Mouse (Mus musculus): Measurements from ENCODE around the gene Vasp. TPM values are rescaled to one million over a fixed set of nuclear protein-coding genes. Genes with fewer than 3 reads are reported as not detected.

Gene Vasp
- polyA plus RNA-seq, 1 experiment from 2014 or later = 32.7 TPM

DNA sequence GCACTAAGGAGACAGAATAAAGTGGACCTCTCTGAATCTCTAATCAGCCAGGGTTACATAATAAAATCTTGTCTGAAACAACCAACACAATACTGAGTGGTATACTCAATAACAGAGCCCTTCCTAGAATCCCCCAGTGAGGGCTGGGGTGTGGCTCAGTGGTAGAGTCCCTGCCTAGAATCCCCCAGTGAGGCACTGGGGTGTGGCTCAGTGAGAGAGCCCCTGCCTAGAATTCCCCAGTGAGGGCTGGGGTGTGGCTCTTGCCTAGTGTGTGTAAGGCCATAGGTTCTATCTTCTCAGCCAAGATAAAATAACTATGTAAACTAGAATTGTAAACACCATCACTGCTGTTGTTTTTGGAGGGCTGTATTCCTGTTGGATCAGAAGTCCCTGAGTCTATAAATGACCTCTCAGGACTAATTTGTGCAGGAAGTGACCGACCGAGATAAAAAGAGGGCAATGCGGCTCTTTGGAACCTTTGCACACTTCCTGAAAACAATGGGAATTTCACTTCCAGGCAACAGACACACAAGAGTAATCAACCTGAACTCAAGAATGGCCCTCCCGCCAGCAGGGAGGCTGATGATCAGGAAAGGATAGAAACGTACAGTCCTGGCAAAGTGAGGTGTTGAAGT is 60.5 kb downstream of the Vasp start:
- Histone ChIP-seq H3K27ac (no peak overlapping the region), H3K27me3 (peaks cover 25% of the 10 kb centered on the region), H3K4me1 (peaks cover 9% of the 10 kb centered on the region), H3K9me3 (replicated peaks) (peaks cover 4% of the 10 kb centered on the region; the same call in 1 of the 2 replicates), H3K9ac (no peak overlapping the region), H3K36me3 (ENCODE audit: poor library complexity, severe bottlenecking) (peaks cover 1% of the 10 kb centered on the region), H3K4me2 (no peak overlapping the region), H3K4me3 (no peak overlapping the region)
- 70% methylated on average over 5 of the region's 5 CpGs for WGBS
- ATAC-seq = no peak

DNA sequence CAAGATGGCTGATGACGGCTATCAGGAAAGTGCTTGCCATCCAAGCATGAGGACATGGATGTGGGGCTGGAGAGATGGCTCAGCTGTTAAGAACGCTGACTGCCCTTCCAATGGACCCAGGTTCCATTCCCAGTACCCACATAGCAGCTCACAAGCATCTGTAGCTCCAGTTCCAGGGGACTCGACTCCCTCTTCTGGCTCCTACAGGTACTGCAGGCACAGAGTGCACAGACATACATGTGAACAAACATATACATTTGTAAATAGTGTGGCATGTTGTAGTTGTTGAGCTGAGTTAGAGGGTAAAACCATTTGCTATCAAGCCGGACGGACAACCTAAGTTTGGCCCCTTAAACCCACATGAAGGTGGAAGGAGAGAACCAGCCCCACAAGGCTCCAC is 61.6 kb downstream of the Vasp start:
- WGBS = 94% methylated on average over 5 of the region's 5 CpGs
- peaks cover 4% of the 10 kb centered on the region; the same call in 1 of the 2 replicates for H3K9me3 ChIP-seq (replicated peaks)
- no peak overlapping the region for H3K27ac ChIP-seq
- no peak for ATAC-seq
- peaks cover 12% of the 10 kb centered on the region for H3K36me3 ChIP-seq (ENCODE audit: poor library complexity, severe bottlenecking)
- H3K9ac ChIP-seq = no peak overlapping the region
- H3K4me3 ChIP-seq = no peak overlapping the region
- H3K27me3 ChIP-seq = peaks cover 25% of the 10 kb centered on the region
- peaks cover 9% of the 10 kb centered on the region for H3K4me1 ChIP-seq
- no peak overlapping the region for H3K4me2 ChIP-seq

DNA sequence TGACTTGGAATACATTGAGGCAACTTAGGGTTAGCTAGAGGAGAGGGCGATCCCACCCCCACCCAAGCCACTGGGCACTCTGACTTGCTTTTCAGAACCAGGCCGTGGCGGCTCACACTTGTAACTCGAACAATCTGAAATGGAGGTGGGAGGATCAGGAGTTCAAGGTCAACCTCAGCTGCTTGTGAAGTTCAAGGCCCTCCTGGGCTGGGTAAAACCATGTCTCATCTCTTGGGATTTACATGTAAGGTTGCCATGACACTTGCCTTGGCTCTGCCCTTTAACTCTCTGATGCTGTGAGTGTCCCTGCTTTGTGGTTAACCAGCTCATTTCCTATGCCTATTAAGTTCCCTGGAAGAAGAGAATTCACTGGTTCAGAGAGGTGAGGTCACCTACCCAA is 62.1 kb downstream of the Vasp start:
- 81% methylated on average over 4 of the region's 4 CpGs for WGBS
- peaks cover 18% of the 10 kb centered on the region for H3K36me3 ChIP-seq (ENCODE audit: poor library complexity, severe bottlenecking)
- H3K4me1 ChIP-seq = peaks cover 9% of the 10 kb centered on the region
- peaks cover 4% of the 10 kb centered on the region; the same call in 1 of the 2 replicates for H3K9me3 ChIP-seq (replicated peaks)
- no peak overlapping the region for H3K27ac ChIP-seq
- H3K27me3 ChIP-seq = peaks cover 25% of the 10 kb centered on the region
- no peak overlapping the region for H3K9ac ChIP-seq
- no peak overlapping the region for H3K4me3 ChIP-seq
- no peak for ATAC-seq
- no peak overlapping the region for H3K4me2 ChIP-seq

DNA sequence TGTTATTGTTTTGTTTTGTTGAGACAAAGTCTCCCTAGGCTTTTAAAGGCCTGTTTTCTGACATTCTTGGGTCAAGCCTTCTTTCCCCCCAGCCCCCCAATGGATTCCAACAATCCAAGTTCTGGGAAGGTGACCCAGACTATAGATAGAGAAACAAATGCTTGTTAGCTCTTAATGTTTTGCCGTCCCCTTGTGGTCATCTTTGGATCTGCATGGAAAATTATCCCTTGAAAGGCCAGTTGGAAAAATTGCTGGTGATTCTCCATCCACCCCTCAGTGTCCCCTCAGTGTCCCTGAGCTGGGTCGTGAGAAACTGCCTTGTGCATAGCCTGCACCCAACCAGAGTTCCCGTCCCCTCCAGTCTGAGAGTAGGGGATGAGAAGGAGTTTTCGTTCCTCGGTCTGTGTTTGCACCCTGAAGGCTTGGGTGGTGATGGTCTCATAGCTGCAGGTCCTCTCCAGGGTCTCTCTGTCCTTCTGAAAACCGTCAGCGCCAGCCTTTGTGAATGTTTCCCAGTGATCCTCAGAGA is 62.6 kb downstream of the Vasp start:
- Histone ChIP-seq H3K4me2 (no peak overlapping the region), H3K9me3 (replicated peaks) (peaks cover 4% of the 10 kb centered on the region; the same call in 1 of the 2 replicates), H3K36me3 (ENCODE audit: poor library complexity, severe bottlenecking) (peaks cover 22% of the 10 kb centered on the region), H3K9ac (no peak overlapping the region), H3K27ac (no peak overlapping the region), H3K27me3 (peaks cover 22% of the 10 kb centered on the region), H3K4me1 (peaks cover 9% of the 10 kb centered on the region), H3K4me3 (no peak overlapping the region)
- no peak for ATAC-seq
- 52% methylated on average over 7 of the region's 7 CpGs for WGBS

DNA sequence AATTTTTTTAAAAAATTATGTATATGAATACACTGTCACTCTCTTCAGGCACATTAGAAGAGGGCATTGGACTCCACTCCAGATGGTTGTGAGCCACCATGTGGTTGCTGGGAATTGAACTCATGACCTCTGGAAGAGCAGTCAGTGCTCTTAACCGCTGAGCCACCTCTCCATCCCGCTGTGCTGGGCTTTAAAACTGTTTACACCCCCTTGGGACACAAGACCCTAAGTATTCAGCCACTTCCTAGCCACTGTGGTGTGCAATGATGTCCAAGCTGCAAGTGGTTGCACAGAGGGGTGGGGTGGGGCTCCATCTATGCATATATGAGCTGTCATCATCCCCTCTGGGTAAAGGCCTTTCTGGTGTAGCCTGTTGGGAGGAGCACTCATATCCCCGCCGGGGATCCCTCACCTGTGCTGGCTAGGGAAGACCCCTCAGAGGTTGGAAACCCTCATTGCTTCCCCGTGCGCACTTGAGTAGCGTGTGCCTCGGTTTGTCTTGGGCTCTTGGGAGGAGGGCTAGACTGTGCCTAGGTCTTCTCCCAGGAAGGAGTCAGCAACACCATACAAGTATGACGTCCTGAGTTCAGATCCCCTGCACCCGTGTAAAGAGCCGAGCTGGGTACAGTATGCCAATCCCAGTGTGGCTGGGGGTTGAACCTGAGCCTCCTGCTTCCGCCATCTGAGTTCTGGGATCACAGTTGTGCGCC is 63.3 kb downstream of the Vasp start:
- H3K9ac ChIP-seq = no peak overlapping the region
- peaks cover 4% of the 10 kb centered on the region; the same call in 1 of the 2 replicates for H3K9me3 ChIP-seq (replicated peaks)
- H3K4me3 ChIP-seq = no peak overlapping the region
- WGBS = 85% methylated on average over 13 of the region's 13 CpGs
- H3K36me3 ChIP-seq (ENCODE audit: poor library complexity, severe bottlenecking) = peaks cover 26% of the 10 kb centered on the region
- no peak overlapping the region for H3K27ac ChIP-seq
- H3K4me1 ChIP-seq = peaks cover 9% of the 10 kb centered on the region
- no peak for ATAC-seq
- peaks cover 21% of the 10 kb centered on the region for H3K27me3 ChIP-seq
- H3K4me2 ChIP-seq = no peak overlapping the region

Other genes starting within 250 kb of the Vasp start
- not detected in 2 replicates for gene Foxa3, start 248.3 kb downstream of the Vasp start, polyA plus RNA-seq (2015; fragmentation: Nextera tagmentation; extraction: Ambion mirVana)
- 34.3 and 36.7 TPM in 2 replicates for gene Sympk, start 247.4 kb downstream of the Vasp start, polyA plus RNA-seq (2015; fragmentation: Nextera tagmentation; extraction: Ambion mirVana)
- gene Rsph6a, start 217.1 kb downstream of the Vasp start, polyA plus RNA-seq (2015; fragmentation: Nextera tagmentation; extraction: Ambion mirVana) = not detected in 2 replicates
- gene Dmwd, start 195.6 kb downstream of the Vasp start, polyA plus RNA-seq (2015; fragmentation: Nextera tagmentation; extraction: Ambion mirVana) = 20.6 and 22.6 TPM in 2 replicates
- 8.3 and 9.4 TPM in 2 replicates for gene Dmpk, start 188.0 kb downstream of the Vasp start, polyA plus RNA-seq (2015; fragmentation: Nextera tagmentation; extraction: Ambion mirVana)
- 3.5 and 4.1 TPM in 2 replicates for gene Six5, start 177.2 kb downstream of the Vasp start, polyA plus RNA-seq (2015; fragmentation: Nextera tagmentation; extraction: Ambion mirVana)
- gene Gm4969, start 153.4 kb downstream of the Vasp start, polyA plus RNA-seq (2015; fragmentation: Nextera tagmentation; extraction: Ambion mirVana) = 1.2 and 1.4 TPM in 2 replicates
- 19.1 and 22.2 TPM in 2 replicates for gene Fbxo46, start 152.0 kb downstream of the Vasp start, polyA plus RNA-seq (2015; fragmentation: Nextera tagmentation; extraction: Ambion mirVana)
- 16.5 and 17.7 TPM in 2 replicates for gene Qpctl, start 122.5 kb downstream of the Vasp start, polyA plus RNA-seq (2015; fragmentation: Nextera tagmentation; extraction: Ambion mirVana)
- gene Snrpd2, start 122.1 kb downstream of the Vasp start, polyA plus RNA-seq (2015; fragmentation: Nextera tagmentation; extraction: Ambion mirVana) = 159 and 164 TPM in 2 replicates
- 5.2 and 6.6 TPM in 2 replicates for gene Gipr, start 105.7 kb downstream of the Vasp start, polyA plus RNA-seq (2015; fragmentation: Nextera tagmentation; extraction: Ambion mirVana)
- 6.4 and 7.0 TPM in 2 replicates for gene Eml2, start 95.4 kb downstream of the Vasp start, polyA plus RNA-seq (2015; fragmentation: Nextera tagmentation; extraction: Ambion mirVana)
- 1.2 and 1.3 TPM in 2 replicates for gene Gpr4, start 59.3 kb downstream of the Vasp start, polyA plus RNA-seq (2015; fragmentation: Nextera tagmentation; extraction: Ambion mirVana)
- 42.1 and 47.5 TPM in 2 replicates for gene Opa3, start 43.5 kb downstream of the Vasp start, polyA plus RNA-seq (2015; fragmentation: Nextera tagmentation; extraction: Ambion mirVana)
- gene Ppm1n, start 8.2 kb upstream of the Vasp start, polyA plus RNA-seq (2015; fragmentation: Nextera tagmentation; extraction: Ambion mirVana) = 0.18 and 0.80 TPM in 2 replicates
- gene Rtn2, start 10.8 kb upstream of the Vasp start, polyA plus RNA-seq (2015; fragmentation: Nextera tagmentation; extraction: Ambion mirVana) = 87.9 and 92.4 TPM in 2 replicates
- 0.06 TPM in 1 of 2 replicates, not detected in the other for gene Fosb, start 38.2 kb upstream of the Vasp start, polyA plus RNA-seq (2015; fragmentation: Nextera tagmentation; extraction: Ambion mirVana)
- gene Ercc1, start 73.0 kb upstream of the Vasp start, polyA plus RNA-seq (2015; fragmentation: Nextera tagmentation; extraction: Ambion mirVana) = 88.0 and 96.4 TPM in 2 replicates
- 21.4 and 23.2 TPM in 2 replicates for gene Cd3eap, start 87.7 kb upstream of the Vasp start, polyA plus RNA-seq (2015; fragmentation: Nextera tagmentation; extraction: Ambion mirVana)
- gene Ppp1r13l, start 87.9 kb upstream of the Vasp start, polyA plus RNA-seq (2015; fragmentation: Nextera tagmentation; extraction: Ambion mirVana) = 3.6 and 4.1 TPM in 2 replicates
- gene Ercc2, start 110.2 kb upstream of the Vasp start, polyA plus RNA-seq (2015; fragmentation: Nextera tagmentation; extraction: Ambion mirVana) = 20.4 and 24.9 TPM in 2 replicates
- 1.5 and 2.6 TPM in 2 replicates for gene Klc3, start 132.3 kb upstream of the Vasp start, polyA plus RNA-seq (2015; fragmentation: Nextera tagmentation; extraction: Ambion mirVana)
- gene Ckm, start 133.0 kb upstream of the Vasp start, polyA plus RNA-seq (2015; fragmentation: Nextera tagmentation; extraction: Ambion mirVana) = not detected in 2 replicates
- gene Mark4, start 187.0 kb upstream of the Vasp start, polyA plus RNA-seq (2015; fragmentation: Nextera tagmentation; extraction: Ambion mirVana) = 11.7 and 12.2 TPM in 2 replicates
- 0.13 and 0.29 TPM in 2 replicates for gene Exoc3l2, start 191.5 kb upstream of the Vasp start, polyA plus RNA-seq (2015; fragmentation: Nextera tagmentation; extraction: Ambion mirVana)
- 3.3 and 3.4 TPM in 2 replicates for gene Bloc1s3, start 236.6 kb upstream of the Vasp start, polyA plus RNA-seq (2015; fragmentation: Nextera tagmentation; extraction: Ambion mirVana)
- gene Trappc6a, start 236.6 kb upstream of the Vasp start, polyA plus RNA-seq (2015; fragmentation: Nextera tagmentation; extraction: Ambion mirVana) = 39.3 and 40.6 TPM in 2 replicates
- 0.15 and 0.21 TPM in 2 replicates for gene Nkpd1, start 246.0 kb upstream of the Vasp start, polyA plus RNA-seq (2015; fragmentation: Nextera tagmentation; extraction: Ambion mirVana)

Measured in forebrain, embryonic 13.5 days (tissue).